Comparison of ENCODE assay signal across 15 mouse cellular contexts in genomic region chr5:125579153-125579552, GRCm38 (mm10). TPM values are rescaled to one million over a fixed set of nuclear protein-coding genes. Genes with fewer than 3 reads are reported as not detected.
DNase-seq lines count a peak whose midpoint lies in the region; ATAC-seq and TF ChIP-seq lines count a peak whose summit lies in the region.
"Had no signal": no experiment of that assay in that cellular context is flagged by ENCODE, and none has a peak within 500 bp of the region (broad histone marks: within the 10 kb centered on the region; RNA-seq: fewer than 3 reads in every experiment).

No protein-coding gene starts in this region.

- H3K9me3 ChIP-seq in liver, postnatal 0 days (ENCODE audit: low read length) = no peaks in the 10 kb centered on the region
- no peaks in the 10 kb centered on the region for H3K9me3 ChIP-seq in E14TG2a.4 (ENCODE audit: low read length)
- H3K9me3 ChIP-seq: limb, embryonic 15.5 days had no signal

- DNase-seq in gastrocnemius, adult 18-20 months (ENCODE audit: low spot score) = peak; percentile 27
- DNase-seq in gastrocnemius, postnatal 14 days = no peak
- DNase-seq in liver, postnatal 0 days = no peak
- no peak for DNase-seq in liver
- no peak for DNase-seq in right cerebral cortex, postnatal 14 days
- DNase-seq: cerebellum, postnatal 36 days; kidney, postnatal 10 days; spleen, adult 18-20 months had no signal

- no peak overlapping the region for H3K9ac ChIP-seq in liver, postnatal 0 days (replicated peaks)
- H3K9ac ChIP-seq: hindbrain, embryonic 14.5 days; limb, embryonic 15.5 days had no signal

- no peak overlapping the region for H3K27ac ChIP-seq in liver, postnatal 0 days (ENCODE audit: low read depth)
- no peak overlapping the region for H3K27ac ChIP-seq in cortical plate, adult 2 months (ENCODE audit: insufficient read depth, low read length)
- H3K27ac ChIP-seq: hindbrain, embryonic 14.5 days; limb, embryonic 15.5 days had no signal

- H3K4me3 ChIP-seq in liver, postnatal 0 days (ENCODE audit: low read depth, low read length) = no peak overlapping the region
- H3K4me3 ChIP-seq in E14TG2a.4 (replicated peaks; ENCODE audit: low read length) = no peak overlapping the region
- no peak overlapping the region for H3K4me3 ChIP-seq in cortical plate, adult 2 months (ENCODE audit: insufficient read depth, low read length)
- H3K4me3 ChIP-seq: limb, embryonic 15.5 days had no signal

- no peak overlapping the region for H3K4me2 ChIP-seq in liver, postnatal 0 days (ENCODE audit: low read depth, low read length)
- H3K4me2 ChIP-seq: hindbrain, embryonic 14.5 days; limb, embryonic 15.5 days had no signal

- TF ChIP-seq CTCF in liver, postnatal 0 days (IDR thresholded peaks at IDR 0.05; ENCODE audit: low read depth) = peak; percentile 43
- TF ChIP-seq CTCF in E14TG2a.4 (conservative IDR thresholded peaks at IDR 0.05; ENCODE audit: low read length) = peak; percentile 96
- peak; percentile 43 for TF ChIP-seq CTCF in cortical plate, adult 2 months (IDR thresholded peaks at IDR 0.05; ENCODE audit: extremely low read depth, insufficient read depth, low read length)

- intact Hi-C loops in gastrocnemius, postnatal 14 days (cut with DNase I; ENCODE audit: low total_unique reads) = no loop called here

- ATAC-seq in liver, postnatal 0 days = no peak
- no peak for ATAC-seq in activated CD4-positive, CD25-positive, alpha-beta regulatory T cell, adult 4 months

- no peaks in the 10 kb centered on the region for H3K4me1 ChIP-seq in liver, postnatal 0 days (ENCODE audit: insufficient read depth)
- peaks cover 57% of the 10 kb centered on the region for H3K4me1 ChIP-seq in E14TG2a.4 (replicated peaks; ENCODE audit: low read depth, low read length)
- peaks cover 21% of the 10 kb centered on the region for H3K4me1 ChIP-seq in cortical plate, adult 2 months (ENCODE audit: control insufficient read depth, insufficient read depth, low read length)
- H3K4me1 ChIP-seq: limb, embryonic 15.5 days had no signal

- TF ChIP-seq EP300 in liver, postnatal 0 days (IDR thresholded peaks at IDR 0.05; ENCODE audit: low read depth) = no peak

- 38% methylated on average over 4 of the region's 4 CpGs for WGBS in liver, postnatal 0 days (ENCODE audit: insufficient replicate concordance)

- TF ChIP-seq POLR2A in cortical plate, adult 2 months (IDR thresholded peaks at IDR 0.05; ENCODE audit: extremely low read depth, insufficient read depth, low read length) = no peak

- H3K27me3 ChIP-seq in liver, postnatal 0 days (ENCODE audit: insufficient read depth, low read length) = no peaks in the 10 kb centered on the region
- H3K27me3 ChIP-seq in E14TG2a.4 (ENCODE audit: insufficient read depth, low read length) = no peaks in the 10 kb centered on the region
- H3K27me3 ChIP-seq: limb, embryonic 15.5 days had no signal

- H3K36me3 ChIP-seq in liver, postnatal 0 days (replicated peaks; ENCODE audit: insufficient read depth, low read length) = no peaks in the 10 kb centered on the region
- no peaks in the 10 kb centered on the region for H3K36me3 ChIP-seq in E14TG2a.4 (ENCODE audit: insufficient read depth, low read length)
- H3K36me3 ChIP-seq: limb, embryonic 15.5 days had no signal

RNA-seq across cellular contexts. Expression of gene Tmem132b, which starts 47.6 kb away (rescaled TPM):
- 1 to 10 TPM; 1.7 to 5.7 TPM for total RNA-seq in gastrocnemius, adult 18-20 months (2021)
- under 1 TPM; 0.11 to 0.18 TPM for total RNA-seq in gastrocnemius, postnatal 14 days (2021)
- not detected in 2 replicates for polyA plus RNA-seq in liver, postnatal 0 days (2015; fragmentation: Nextera tagmentation; extraction: Ambion mirVana)
- 31.5 and 36.1 TPM in 2 replicates for polyA plus RNA-seq in cortical plate, adult 2 months (2012; rRNA removed)
- polyA plus RNA-seq in activated CD4-positive, CD25-positive, alpha-beta regulatory T cell, adult 4 months (2017; shearing (Covaris generic)) = not detected
- polyA plus RNA-seq: heart, embryonic 14.5 days; thymus, postnatal 0 days had no signal

Comparison
In these comparisons a context has a peak if more than half of its experiments do, and no peak if none do; other contexts are left out.
1. CTCF ChIP-seq: peak in every context shown above with its lines; median percentile 96 in E14TG2a.4; 43 in liver, postnatal 0 days; 43 in cortical plate, adult 2 months.
2. RNA of gene Tmem132b, which starts 47.6 kb away (polyA plus RNA-seq): 31.5 to 36.1 TPM in cortical plate, adult 2 months; not detected in liver, postnatal 0 days and not detected in activated CD4-positive, CD25-positive, alpha-beta regulatory T cell, adult 4 months; every median in the first group is over 10 times any median in the second.